Mouse (Mus musculus): Measurements from ENCODE around the gene Polrmt. TPM values are rescaled to one million over a fixed set of nuclear protein-coding genes. Genes with fewer than 3 reads are reported as not detected.
A peak's percentile ranks its signal among the peaks of the same experiment; 100 is the strongest.

Gene Polrmt
- total RNA-seq, 2 experiments from 2014 or later = 27.0 to 40.8 TPM

DNA sequence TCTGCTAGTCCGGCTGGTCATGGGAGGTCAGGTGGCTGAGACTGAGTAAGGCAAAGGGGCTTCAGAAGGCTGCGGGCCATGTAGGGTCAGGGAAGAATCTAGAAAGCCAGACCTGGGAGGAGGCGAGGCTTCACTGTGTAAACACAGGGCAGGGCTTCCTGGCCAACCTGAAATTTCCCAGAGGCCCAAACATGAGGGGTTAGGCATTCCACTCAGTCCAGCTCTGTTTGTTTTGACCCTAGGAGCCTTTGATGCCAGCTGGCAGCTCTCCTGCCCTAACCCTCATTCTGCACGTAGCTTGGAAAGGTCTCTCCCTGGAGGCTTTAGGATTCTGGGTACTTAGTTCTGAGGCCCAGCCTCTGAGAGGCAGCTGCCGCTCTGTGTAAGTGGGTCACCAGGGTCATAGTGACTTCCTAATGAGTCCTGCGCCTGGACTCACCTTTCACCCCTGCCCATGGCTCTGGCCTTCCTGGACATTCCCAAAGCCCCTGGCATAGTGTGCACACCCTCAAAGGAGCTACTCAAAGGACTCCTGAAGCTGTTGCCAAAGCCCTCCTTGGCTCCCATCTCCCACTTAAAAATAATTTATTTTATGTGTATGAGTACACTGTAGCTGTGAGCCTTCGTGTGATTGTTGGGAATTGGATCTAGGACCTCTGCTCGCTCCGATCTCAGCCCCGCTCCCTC is 44.8 kb downstream of the Polrmt start:
- DNase-seq = no peak
- H3K27ac ChIP-seq = peak overlapping the region; percentile 88
- intact Hi-C loops (cut with DNase I) = no loop called here
- no peak for TF ChIP-seq CTCF (IDR thresholded peaks at IDR 0.05)
- no peak overlapping the region for H3K4me3 ChIP-seq

DNA sequence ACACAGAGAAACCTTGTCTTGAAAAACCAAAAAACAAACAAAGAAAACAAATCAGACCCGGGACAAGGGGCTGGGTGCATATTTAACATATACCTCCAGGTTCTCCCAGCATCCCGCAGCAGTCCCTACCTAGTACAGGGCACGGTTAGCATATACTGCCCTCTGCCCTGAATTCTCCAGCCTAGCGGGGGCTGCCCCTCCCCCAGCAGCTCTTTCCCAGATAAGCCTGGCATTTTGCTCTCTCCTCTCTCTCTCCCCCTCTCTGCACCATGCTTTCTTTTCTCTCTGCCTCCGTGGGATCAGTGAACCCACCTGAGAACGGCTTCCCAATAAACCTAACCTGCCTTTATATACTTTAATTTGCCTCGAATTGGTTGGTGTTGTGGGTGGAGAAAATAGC is 45.7 kb downstream of the Polrmt start:
- DNase-seq = no peak
- intact Hi-C loops (cut with DNase I) = no loop called here

DNA sequence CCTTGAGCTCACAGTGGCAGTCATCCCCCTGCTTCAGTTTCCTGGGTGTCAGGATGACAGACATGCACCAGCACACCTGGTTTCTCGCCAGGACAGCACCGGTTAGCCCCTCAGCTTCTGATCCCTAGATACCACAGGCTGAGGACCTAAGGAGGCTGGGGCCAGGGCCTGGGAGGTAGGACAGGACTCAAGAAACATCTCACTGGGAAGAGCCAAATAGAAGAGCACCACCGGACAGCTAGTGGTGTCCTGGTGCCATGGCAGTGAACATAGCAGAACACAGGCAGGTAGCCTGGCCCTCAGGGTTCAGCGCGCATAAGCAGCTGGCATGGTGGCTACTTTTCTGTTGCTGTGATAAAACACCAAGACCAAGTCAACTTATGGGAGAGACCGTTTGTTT is 47.9 kb downstream of the Polrmt start:
- intact Hi-C loops (cut with DNase I) = no loop called here
- TF ChIP-seq CTCF (IDR thresholded peaks at IDR 0.05) = no peak
- DNase-seq = no peak
- no peak overlapping the region for H3K4me3 ChIP-seq
- 0 out of 2 replicates have a peak overlapping the region, but pooled peaks have one; percentile 63 for H3K27ac ChIP-seq

More for the DNA sequence above, 45.7 kb downstream of the Polrmt start:
- H3K4me3 ChIP-seq = no peak overlapping the region
- H3K27ac ChIP-seq = peak overlapping the region; percentile 88
- TF ChIP-seq CTCF (IDR thresholded peaks at IDR 0.05) = no peak

DNA sequence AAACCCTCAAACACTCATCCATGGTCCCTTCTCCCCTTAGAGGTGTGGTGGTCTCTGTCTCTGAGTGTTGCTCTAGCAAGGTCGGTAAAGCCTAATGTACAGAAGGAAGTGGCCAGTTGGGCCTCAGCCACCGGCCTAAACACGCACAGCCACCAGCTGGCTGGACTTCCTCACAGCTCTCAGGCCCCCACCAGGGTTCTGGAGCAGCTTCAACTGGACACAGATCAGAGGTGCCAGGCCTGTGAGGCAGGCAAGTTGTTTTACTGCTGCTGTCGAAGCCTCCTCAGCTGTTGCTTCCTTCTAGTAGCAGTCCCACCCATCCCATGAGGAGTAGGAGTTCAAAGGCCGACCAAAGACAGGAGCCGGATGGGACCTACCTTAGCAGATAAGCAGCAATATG is 48.5 kb downstream of the Polrmt start:
- no peak for TF ChIP-seq CTCF (IDR thresholded peaks at IDR 0.05)
- H3K4me3 ChIP-seq = no peak overlapping the region
- intact Hi-C loops (cut with DNase I) = loop anchor here (2.0 kb wide), 1 partner anchor 91 kb away; no protein-coding TSS in a partner anchor
- DNase-seq = no peak
- peak overlapping the region; percentile 63 for H3K27ac ChIP-seq

DNA sequence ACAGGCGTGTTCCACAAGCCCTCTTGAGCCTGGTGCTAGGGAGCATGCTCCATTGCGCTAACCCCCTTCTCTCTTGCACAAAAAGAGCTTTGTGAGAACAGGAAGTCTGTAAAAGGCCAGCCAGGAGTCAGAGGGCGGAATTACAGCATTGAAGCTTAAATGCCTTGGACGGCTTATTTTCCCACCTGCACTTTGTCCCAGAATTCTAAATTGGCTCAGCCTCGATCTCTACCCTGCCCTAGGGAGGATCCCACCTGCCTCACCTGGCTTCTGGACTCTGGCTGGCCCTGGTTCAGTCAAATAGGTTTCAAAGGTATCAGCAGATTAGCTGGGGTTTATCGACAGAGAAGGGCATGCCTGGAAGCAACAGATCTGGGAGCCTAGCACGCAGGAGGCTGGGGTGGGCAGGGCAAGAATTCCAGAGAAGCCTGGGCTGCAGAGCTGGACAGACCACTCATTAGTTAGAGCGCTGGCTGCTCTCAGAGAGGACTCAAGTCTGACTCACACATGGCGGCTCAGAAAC is 50.2 kb downstream of the Polrmt start:
- Histone ChIP-seq H3K27ac (peak overlapping the region; percentile 62), H3K4me3 (no peak overlapping the region)
- TF ChIP-seq CTCF (IDR thresholded peaks at IDR 0.05) = no peak
- intact Hi-C loops (cut with DNase I) = loop anchor here (2.0 kb wide), 1 partner anchor 93 kb away; no protein-coding TSS in a partner anchor
- peak; percentile 20 for DNase-seq

DNA sequence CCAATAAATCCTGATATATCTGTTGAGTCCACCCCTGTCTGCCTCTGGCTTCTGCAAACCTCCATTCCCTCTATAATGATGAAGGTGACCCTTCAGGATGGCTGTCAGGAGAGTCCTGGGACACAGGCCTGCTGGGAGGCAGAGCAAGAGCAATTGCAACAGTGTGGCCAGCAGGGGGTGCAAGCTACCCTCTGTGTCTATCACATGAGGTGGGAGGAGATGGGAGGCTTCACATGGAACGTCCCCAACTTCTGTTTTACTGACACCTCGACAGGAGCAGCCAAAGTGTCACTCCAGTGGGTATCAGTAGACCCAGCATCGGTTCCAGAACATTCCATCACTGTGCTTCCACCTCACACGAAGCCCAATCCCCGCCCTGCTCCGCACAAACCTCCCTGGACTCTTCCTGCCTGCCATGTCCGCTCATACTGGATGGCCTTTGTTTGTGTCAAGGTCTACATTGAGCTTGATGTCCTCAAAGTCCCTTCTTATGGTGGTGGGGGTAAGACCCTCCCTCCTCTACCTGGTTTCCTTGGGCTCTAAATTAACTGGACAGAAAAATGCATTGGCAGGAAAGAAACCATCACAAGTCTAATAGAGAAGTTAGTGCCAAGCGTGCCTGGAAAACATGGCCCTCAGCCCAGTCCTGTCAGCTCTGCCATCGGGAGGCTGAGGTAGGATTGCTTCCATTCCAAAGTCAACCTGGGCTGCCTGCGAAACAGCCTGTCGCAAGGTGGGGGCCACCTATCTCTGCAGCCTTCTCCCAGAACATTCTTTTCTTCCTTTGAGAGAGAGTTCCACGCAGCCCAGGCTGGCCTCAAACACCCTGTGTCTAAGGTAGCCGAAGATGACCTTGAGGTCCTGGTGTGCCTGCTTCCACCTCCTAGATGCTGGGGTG is 50.9 kb downstream of the Polrmt start:
- peak; percentile 87 for DNase-seq
- intact Hi-C loops (cut with DNase I) = loop anchor here (2.0 kb wide), 1 partner anchor 93 kb away; no protein-coding TSS in a partner anchor
- peak; percentile 92 for TF ChIP-seq CTCF (IDR thresholded peaks at IDR 0.05)
- Histone ChIP-seq H3K4me3 (peak overlapping the region; percentile 43), H3K27ac (peak overlapping the region; percentile 62)

DNA sequence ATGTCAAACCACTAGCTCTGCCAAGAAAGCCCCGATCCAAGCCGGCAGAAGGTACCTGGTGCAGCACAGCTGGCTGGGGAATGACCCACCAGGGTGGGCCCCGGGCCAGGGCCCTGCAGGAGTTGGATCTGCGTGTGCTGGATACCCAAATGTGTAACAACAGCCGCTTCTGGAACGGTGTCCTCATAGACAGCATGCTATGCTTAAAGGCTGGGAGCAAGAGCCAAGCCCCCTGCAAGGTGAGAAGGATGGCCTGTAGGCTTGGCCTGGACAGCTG is 52.1 kb downstream of the Polrmt start:
- intact Hi-C loops (cut with DNase I) = no loop called here
- DNase-seq = peak; percentile 33
- Histone ChIP-seq H3K4me3 (no peak overlapping the region), H3K27ac (peak overlapping the region; percentile 46; the same call in 1 of the 2 replicates)
- no peak for TF ChIP-seq CTCF (IDR thresholded peaks at IDR 0.05)

DNA sequence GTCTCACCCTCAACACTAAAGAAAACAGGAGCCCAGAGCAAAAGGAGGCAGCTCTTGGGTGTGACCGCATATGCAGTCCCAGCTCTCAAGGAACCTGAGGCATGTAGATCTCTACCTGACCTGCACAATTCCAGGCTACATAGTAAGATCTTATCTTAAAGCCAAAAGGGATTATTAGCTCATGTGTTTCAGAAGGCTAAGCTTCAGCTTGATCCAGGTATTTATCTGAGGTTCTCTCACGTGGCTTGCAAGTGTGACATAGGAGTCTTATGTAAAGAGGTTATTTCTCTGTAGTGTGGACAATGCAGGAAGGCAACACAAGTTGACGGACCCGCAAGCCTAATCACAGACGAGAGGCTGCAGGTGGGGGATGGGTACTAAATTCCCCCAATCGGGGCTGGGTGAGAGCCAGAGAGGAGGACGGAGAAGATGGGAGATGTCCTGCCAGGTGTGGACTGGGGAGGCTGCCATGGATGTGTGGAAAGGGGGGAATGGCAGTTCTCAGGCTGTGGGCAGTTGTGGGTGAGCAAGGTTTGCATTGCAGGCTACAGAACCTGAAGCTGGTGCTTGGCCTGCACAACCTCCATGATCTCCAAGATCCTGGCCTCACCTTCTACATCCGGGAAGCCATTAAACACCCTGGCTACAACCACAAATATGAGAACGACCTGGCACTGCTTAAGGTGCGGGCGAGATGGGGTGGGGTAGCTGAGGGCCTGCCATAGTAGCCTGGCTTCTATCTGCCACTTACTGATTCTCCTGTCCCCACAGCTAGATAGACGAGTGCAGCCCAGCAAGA is 52.6 kb downstream of the Polrmt start:
- intact Hi-C loops (cut with DNase I) = no loop called here

DNA sequence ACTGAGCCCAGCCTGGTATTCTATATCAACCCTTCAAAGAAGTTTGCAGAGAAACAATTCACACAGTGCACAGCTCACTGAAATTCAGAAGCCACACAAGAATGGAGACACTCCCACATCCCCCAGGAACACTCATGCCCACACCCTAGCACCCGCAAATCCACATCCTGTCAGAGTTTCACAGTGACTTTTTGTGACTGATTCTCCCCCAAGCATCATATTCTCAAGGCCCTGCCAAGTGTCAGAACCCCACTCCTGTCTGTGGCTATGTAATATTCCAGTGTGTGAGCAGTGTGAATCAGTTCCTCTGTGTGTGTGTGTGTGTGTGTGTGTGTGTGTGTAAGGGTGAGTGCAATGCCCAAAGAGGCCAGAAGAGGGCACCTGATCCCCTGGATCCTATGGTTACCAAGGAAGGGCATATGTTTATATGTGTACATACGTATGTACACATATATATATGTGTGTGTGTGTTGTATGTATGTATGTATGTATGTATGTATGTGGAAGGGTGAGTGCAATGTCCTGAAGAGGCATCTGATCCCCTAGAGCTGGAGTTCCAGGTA is 54.3 kb downstream of the Polrmt start:
- H3K4me3 ChIP-seq = no peak overlapping the region
- peak; percentile 19 for DNase-seq
- TF ChIP-seq CTCF (IDR thresholded peaks at IDR 0.05) = 0 out of 2 replicates have a peak, but pooled peaks have one; percentile 5
- intact Hi-C loops (cut with DNase I) = no loop called here
- H3K27ac ChIP-seq = no peak overlapping the region

More for the DNA sequence above, 52.6 kb downstream of the Polrmt start:
- DNase-seq = peak; percentile 17
- Histone ChIP-seq H3K27ac (no peak overlapping the region; the same call in 1 of the 2 replicates), H3K4me3 (no peak overlapping the region)
- TF ChIP-seq CTCF (IDR thresholded peaks at IDR 0.05) = no peak

DNA sequence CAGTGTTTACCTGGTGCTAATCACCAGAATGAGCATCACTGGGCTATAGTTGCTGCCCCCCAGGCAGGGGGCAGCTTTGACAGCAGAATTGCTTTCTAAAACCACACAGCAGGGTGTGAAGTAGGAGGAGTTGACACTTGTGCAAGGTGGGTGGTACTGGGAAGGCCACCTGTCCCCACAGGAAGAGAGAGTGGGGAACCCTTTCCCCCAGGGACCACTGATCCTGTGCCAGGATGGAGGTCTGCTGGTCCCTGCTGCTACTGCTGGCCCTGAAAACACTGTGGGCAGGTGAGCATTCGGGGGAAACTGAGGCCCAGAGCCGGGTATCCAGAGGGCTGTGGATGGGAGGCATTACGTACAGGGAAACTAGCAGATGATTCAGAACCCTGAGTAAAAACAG is 57.2 kb downstream of the Polrmt start:
- H3K27ac ChIP-seq = peak overlapping the region; percentile 39; the same call in 1 of the 2 replicates
- TF ChIP-seq CTCF (IDR thresholded peaks at IDR 0.05) = no peak
- no peak for DNase-seq
- H3K4me3 ChIP-seq = no peak overlapping the region
- intact Hi-C loops (cut with DNase I) = no loop called here

DNA sequence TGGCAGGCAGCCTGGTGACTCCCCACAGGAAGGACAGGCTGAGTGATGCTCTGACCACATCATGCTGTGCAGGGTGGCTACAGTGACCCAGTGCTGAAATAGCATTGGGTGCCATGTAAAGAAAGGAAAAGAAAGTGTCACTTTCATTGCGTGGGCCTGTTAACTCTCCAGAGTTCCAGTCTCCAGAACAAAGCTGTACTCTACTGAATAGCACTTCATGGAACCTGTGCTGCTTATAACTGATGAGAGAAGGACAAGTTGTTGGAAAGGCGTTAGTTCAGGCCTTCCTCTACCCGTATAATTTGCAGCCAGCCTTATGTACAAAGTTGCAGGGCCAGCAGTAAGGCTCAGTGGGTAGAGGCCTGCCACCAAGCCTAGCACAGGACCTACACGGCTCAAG is 57.7 kb downstream of the Polrmt start, which contains the start of gene Gzmm:
Gzmm (plus strand) TSS at position 301 of the 400 bp plus-strand sequence.
- Histone ChIP-seq H3K4me3 (peak within 1 kb of the TSS; percentile 47), H3K27ac (peak within 1 kb of the TSS; percentile 99)
- no peak for DNase-seq
- TF ChIP-seq CTCF (IDR thresholded peaks at IDR 0.05) = no peak
- intact Hi-C loops (cut with DNase I) = no loop called here

DNA sequence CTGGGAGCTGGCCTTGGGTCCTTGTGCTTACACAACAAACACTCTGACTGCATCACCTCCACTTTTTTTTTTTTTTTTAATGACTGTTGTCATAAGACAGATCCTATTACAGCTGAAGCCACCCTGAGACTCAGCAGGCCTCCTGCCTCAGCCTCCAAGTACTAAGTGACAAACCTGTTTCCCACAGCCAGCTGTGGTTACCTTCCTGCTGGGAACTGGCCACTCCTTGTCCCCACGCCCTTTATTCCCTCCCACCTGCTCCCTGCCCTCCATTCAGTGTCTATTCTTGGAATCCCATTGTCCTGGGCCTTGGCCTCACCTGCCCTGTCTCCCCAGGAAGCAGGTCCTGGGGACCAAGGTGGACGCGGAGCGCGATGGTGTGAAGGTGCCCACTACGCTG is 58.9 kb downstream of the Polrmt start:
- no peak for TF ChIP-seq CTCF (IDR thresholded peaks at IDR 0.05)
- peak overlapping the region; percentile 99 for H3K27ac ChIP-seq

More for the DNA sequence above, 58.9 kb downstream of the Polrmt start:
- H3K4me3 ChIP-seq = peak overlapping the region; percentile 47
- intact Hi-C loops (cut with DNase I) = no loop called here
- peak; percentile 36 for DNase-seq

Data from gastrocnemius, adult 2 months (tissue).